Mouse (Mus musculus) embryonic facial prominence, embryonic 13.5 days (tissue): ENCODE data around the gene Dnhd1. TPM values are rescaled to one million over a fixed set of nuclear protein-coding genes. Genes with fewer than 3 reads are reported as not detected.

Experiments used
- ATAC-seq: fragments of 200-750 bp; cut with Nextera tagmentation; 2 replicates; pipeline ENCODE4 v1.8.0; 2017; ENCODE audit warnings: low read depth; ENCODE audit not compliant: insufficient number of reproducible peaks, insufficient read depth, low FRiP score, low TSS enrichment
- H3K27ac ChIP-seq: fragments of 300-500 bp; sonication (generic); 2 replicates; pipeline ENCODE4 v1.5.1; 2015; ENCODE audit warnings: moderate library complexity, mild to moderate bottlenecking, inconsistent platforms
- H3K27me3 ChIP-seq: fragments of 300-500 bp; sonication (generic); 2 replicates; pipeline ENCODE4 v1.6.1; 2015; ENCODE audit warnings: mild to moderate bottlenecking, inconsistent platforms
- H3K36me3 ChIP-seq: fragments of 300-500 bp; sonication (generic); 2 replicates; pipeline ENCODE4 v1.6.1; 2015; ENCODE audit warnings: mild to moderate bottlenecking, inconsistent platforms
- H3K4me1 ChIP-seq: fragments of 300-500 bp; sonication (generic); 2 replicates; pipeline ENCODE4 v1.6.1; 2015; ENCODE audit warnings: inconsistent platforms
- H3K4me2 ChIP-seq: fragments of 300-500 bp; sonication (generic); 2 replicates; pipeline ENCODE4 v1.6.1; 2015; ENCODE audit warnings: moderate library complexity, mild to moderate bottlenecking, inconsistent platforms
- H3K4me3 ChIP-seq: fragments of 300-500 bp; sonication (generic); 2 replicates; pipeline ENCODE4 v1.5.1; 2015; ENCODE audit warnings: mild to moderate bottlenecking, inconsistent platforms
- H3K9ac ChIP-seq: fragments of 300-500 bp; sonication (generic); 2 replicates; pipeline ENCODE4 v1.6.1; 2015; ENCODE audit warnings: mild to moderate bottlenecking, inconsistent platforms
- H3K9me3 ChIP-seq: fragments of 300-500 bp; sonication (generic); 2 replicates; pipeline ENCODE4 v1.6.1; 2016; ENCODE audit warnings: inconsistent platforms
- WGBS: fragments of 180-500 bp; shearing (Covaris S2); methylation state at CpG from one replicate; pipeline ENCODE4 v1.1.7; 2015; ENCODE audit warnings: mixed read lengths; 5-methylcytosine and 5-hydroxymethylcytosine counted together
- polyA plus RNA-seq: library from polyadenylated mRNA; unstranded; fragments of >200 nt; fragmentation: Nextera tagmentation; extraction: Ambion mirVana; gene quantifications from 2 replicates; pipeline ENCODE4 v1.2.1, GENCODE M21; 2015

Dnhd1 gene
- polyA plus RNA-seq, 1 experiment from 2014 or later = 1.1 TPM

GRCm38 (mm10) chr7:105762517-105763270, 112.1 kb downstream of the Dnhd1 start:
- H3K9me3 ChIP-seq = no peaks in the 10 kb centered on the region
- H3K27ac ChIP-seq = no peak overlapping the region
- peak overlapping the region; percentile 27; the same call in 1 of the 2 replicates for H3K9ac ChIP-seq
- H3K4me2 ChIP-seq = peak overlapping the region; percentile 37
- H3K27me3 ChIP-seq = no peaks in the 10 kb centered on the region; the same call in 1 of the 2 replicates
- peaks cover 3% of the 10 kb centered on the region; the same call in 1 of the 2 replicates for H3K4me1 ChIP-seq
- WGBS = 31% methylated on average over 55 of the region's 55 CpGs
- peak overlapping the region; percentile 16; the same call in 1 of the 2 replicates for H3K4me3 ChIP-seq
- no peak for ATAC-seq
- H3K36me3 ChIP-seq = peaks cover 85% of the 10 kb centered on the region

- Histone ChIP-seq H3K4me2 (no peak overlapping the region), H3K4me3 (no peak overlapping the region), H3K4me1 (peaks cover 17% of the 10 kb centered on the region; the same call in 1 of the 2 replicates), H3K9ac (no peak overlapping the region), H3K36me3 (peaks cover 81% of the 10 kb centered on the region), H3K27ac (no peak overlapping the region), H3K27me3 (no peaks in the 10 kb centered on the region; the same call in 1 of the 2 replicates), H3K9me3 (no peaks in the 10 kb centered on the region)
- ATAC-seq = no peak
- 91% methylated on average over 11 of the region's 11 CpGs for WGBS
Measured at GRCm38 (mm10) chr7:105764331-105764730, 113.7 kb downstream of the Dnhd1 start.

- H3K27me3 ChIP-seq = no peaks in the 10 kb centered on the region; the same call in 1 of the 2 replicates
- H3K9me3 ChIP-seq = no peaks in the 10 kb centered on the region
- H3K4me1 ChIP-seq = peaks cover 30% of the 10 kb centered on the region; the same call in 1 of the 2 replicates
- WGBS = 26% methylated on average over 6 of the region's 6 CpGs
- H3K36me3 ChIP-seq = peaks cover 88% of the 10 kb centered on the region
- no peak for ATAC-seq
- no peak overlapping the region for H3K4me2 ChIP-seq
- no peak overlapping the region for H3K4me3 ChIP-seq
- H3K27ac ChIP-seq = peak overlapping the region; percentile 34; the same call in 1 of the 2 replicates
- H3K9ac ChIP-seq = no peak overlapping the region
Measured at GRCm38 (mm10) chr7:105767729-105768165, 117.1 kb downstream of the Dnhd1 start.

- Histone ChIP-seq H3K4me2 (no peak overlapping the region), H3K27ac (no peak overlapping the region), H3K9ac (no peak overlapping the region), H3K27me3 (no peaks in the 10 kb centered on the region), H3K4me3 (no peak overlapping the region), H3K36me3 (peaks cover 78% of the 10 kb centered on the region), H3K4me1 (peaks cover 47% of the 10 kb centered on the region), H3K9me3 (no peaks in the 10 kb centered on the region)
- WGBS = 85% methylated on average over 3 of the region's 3 CpGs
- no peak for ATAC-seq
Measured at GRCm38 (mm10) chr7:105769959-105770358, 119.3 kb downstream of the Dnhd1 start.

Other genes starting within 250 kb of the Dnhd1 start
- gene Cnga4, start 246.3 kb upstream of the Dnhd1 start, polyA plus RNA-seq = 0.10 TPM in 1 of 2 replicates, not detected in the other
- gene Cckbr, start 225.1 kb upstream of the Dnhd1 start, polyA plus RNA-seq = 0.48 and 0.52 TPM in 2 replicates
- gene Cavin3, start 168.5 kb upstream of the Dnhd1 start, polyA plus RNA-seq = 72.5 and 73.3 TPM in 2 replicates
- gene Smpd1, start 96.5 kb upstream of the Dnhd1 start, polyA plus RNA-seq = 36.7 and 37.1 TPM in 2 replicates
- 59.9 and 62.3 TPM in 2 replicates for gene Apbb1, start 69.2 kb upstream of the Dnhd1 start, polyA plus RNA-seq
- 0.37 and 3.7 TPM in 2 replicates for gene Hpx, start 50.7 kb upstream of the Dnhd1 start, polyA plus RNA-seq
- gene Trim3, start 17.3 kb upstream of the Dnhd1 start, polyA plus RNA-seq = 41.3 and 49.1 TPM in 2 replicates
- 161 and 178 TPM in 2 replicates for gene Timm10b, start 10.8 kb upstream of the Dnhd1 start, polyA plus RNA-seq
- 81.4 and 85.5 TPM in 2 replicates for gene Arfip2, start 10.4 kb upstream of the Dnhd1 start, polyA plus RNA-seq
- 32.4 and 35.2 TPM in 2 replicates for gene Gm45799, start 10.3 kb upstream of the Dnhd1 start, polyA plus RNA-seq
- gene Ilk, start 85.8 kb downstream of the Dnhd1 start, polyA plus RNA-seq = 253 and 273 TPM in 2 replicates
- gene Rrp8, start 86.6 kb downstream of the Dnhd1 start, polyA plus RNA-seq = 43.4 and 48.9 TPM in 2 replicates
- 126 and 137 TPM in 2 replicates for gene Taf10, start 93.5 kb downstream of the Dnhd1 start, polyA plus RNA-seq
- gene Tpp1, start 101.4 kb downstream of the Dnhd1 start, polyA plus RNA-seq = 44.0 and 45.8 TPM in 2 replicates
- gene Dchs1, start 136.8 kb downstream of the Dnhd1 start, polyA plus RNA-seq = 21.0 and 21.5 TPM in 2 replicates
- gene Mrpl17, start 160.3 kb downstream of the Dnhd1 start, polyA plus RNA-seq = 321 and 381 TPM in 2 replicates